ENCODE assay signal across 9 mouse cellular contexts in the genomic region with DNA sequence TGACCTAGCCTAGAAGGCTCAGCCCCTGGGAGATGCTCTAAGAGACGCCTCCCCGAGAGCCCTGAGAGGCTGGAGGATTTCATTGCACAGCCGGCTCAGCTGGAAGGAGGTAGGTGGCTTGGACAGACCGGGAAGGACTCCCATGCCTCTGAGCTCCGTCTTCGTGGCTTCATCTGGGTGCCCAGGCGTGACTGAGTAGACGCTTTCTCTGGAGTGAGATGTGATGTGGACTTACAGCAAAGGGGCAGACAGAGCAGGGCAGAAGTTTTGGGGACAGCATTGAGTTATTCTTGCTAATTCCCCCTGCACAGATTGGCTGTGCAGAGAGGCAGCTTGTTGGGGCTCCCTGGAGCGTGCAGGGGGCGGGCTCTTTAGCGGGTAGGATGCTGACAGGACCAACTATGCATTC. TPM values are rescaled to one million over a fixed set of nuclear protein-coding genes. Genes with fewer than 3 reads are reported as not detected.
DNase-seq lines count a peak whose midpoint lies in the region; ATAC-seq and TF ChIP-seq lines count a peak whose summit lies in the region.
"Had no signal": no experiment of that assay in that cellular context is flagged by ENCODE, and none has a peak within 500 bp of the region (broad histone marks: within the 10 kb centered on the region; RNA-seq: fewer than 3 reads in every experiment).

No protein-coding gene starts in this region.

- H3K9ac ChIP-seq in liver, adult 2 months (ENCODE audit: low read depth, low read length), result peak overlapping the region; percentile 49
- H3K9ac ChIP-seq in hindbrain, embryonic 11.5 days (ENCODE audit: low read depth, low read length), result 0 out of 2 replicates have a peak overlapping the region, but pooled peaks have one; percentile 16
- H3K9ac ChIP-seq in midbrain, embryonic 14.5 days (replicated peaks; ENCODE audit: low read length), result no peak overlapping the region; the same call in 1 of the 2 replicates

- TF ChIP-seq POLR2A in liver, adult 2 months (IDR thresholded peaks at IDR 0.05; ENCODE audit: extremely low read depth, insufficient read depth, low read length), result 0 out of 2 replicates have a peak, but pooled peaks have one; percentile 0
- TF ChIP-seq POLR2A in embryonic fibroblast, embryonic 13.5 days (IDR thresholded peaks at IDR 0.05; ENCODE audit: low read depth, low read length), result peak; percentile 37

- H3K4me2 ChIP-seq in hindbrain, embryonic 11.5 days (replicated peaks; ENCODE audit: low read depth, low read length), result no peak overlapping the region; the same call in 1 of the 2 replicates
- H3K4me2 ChIP-seq in midbrain, embryonic 14.5 days (ENCODE audit: low read length), result peak overlapping the region; percentile 39

- peaks cover 14% of the 10 kb centered on the region; the same call in 1 of the 2 replicates for H3K4me1 ChIP-seq in liver, adult 2 months (ENCODE audit: control insufficient read depth, insufficient read depth, low read length)
- peaks cover 26% of the 10 kb centered on the region for H3K4me1 ChIP-seq in embryonic fibroblast, embryonic 13.5 days (ENCODE audit: control insufficient read depth, insufficient read depth, low read length)
- peaks cover 4% of the 10 kb centered on the region for H3K4me1 ChIP-seq in hindbrain, embryonic 11.5 days (replicated peaks; ENCODE audit: control insufficient read depth, insufficient read depth, low read length)
- peaks cover 24% of the 10 kb centered on the region for H3K4me1 ChIP-seq in midbrain, embryonic 14.5 days (ENCODE audit: control insufficient read depth, insufficient read depth, low read length)

- H3K27me3 ChIP-seq in liver, adult 2 months (ENCODE audit: control insufficient read depth, insufficient read depth, low read length), result no peaks in the 10 kb centered on the region
- H3K27me3 ChIP-seq in hindbrain, embryonic 11.5 days (ENCODE audit: control insufficient read depth, insufficient read depth, low read length), result no peaks in the 10 kb centered on the region; the same call in 1 of the 2 replicates
- no peaks in the 10 kb centered on the region for H3K27me3 ChIP-seq in midbrain, embryonic 14.5 days (ENCODE audit: control insufficient read depth, insufficient read depth, low read length)

- no peaks in the 10 kb centered on the region for H3K9me3 ChIP-seq in hindbrain, embryonic 11.5 days (ENCODE audit: control insufficient read depth, low read length)
- H3K9me3 ChIP-seq in midbrain, embryonic 14.5 days (ENCODE audit: control insufficient read depth, low read length), result no peaks in the 10 kb centered on the region

- no peaks in the 10 kb centered on the region for H3K79me2 ChIP-seq in liver, adult 2 months (ENCODE audit: control insufficient read depth, insufficient read depth, low read length)

- no peak for ATAC-seq in hindbrain, embryonic 11.5 days (ENCODE audit: low FRiP score)
- no peak for ATAC-seq in midbrain, embryonic 14.5 days (ENCODE audit: low FRiP score, low TSS enrichment)
- ATAC-seq in megakaryocyte progenitor cell, adult 5-6 weeks (replicated peaks; ENCODE audit: poor library complexity), result no peak

- peak overlapping the region; percentile 82 for H3K27ac ChIP-seq in liver, adult 2 months (replicated peaks; ENCODE audit: insufficient read depth, low read depth, low read length)
- H3K27ac ChIP-seq in embryonic fibroblast, embryonic 13.5 days (ENCODE audit: insufficient read depth, low read length), result peak overlapping the region; percentile 47
- no peak overlapping the region for H3K27ac ChIP-seq in hindbrain, embryonic 11.5 days (ENCODE audit: low read depth, low read length)
- no peak overlapping the region; the same call in 1 of the 2 replicates for H3K27ac ChIP-seq in midbrain, embryonic 14.5 days (replicated peaks; ENCODE audit: low read depth, low read length)

- peak overlapping the region; percentile 54 for H3K4me3 ChIP-seq in liver, adult 2 months (ENCODE audit: insufficient read depth, low read depth, low read length)
- H3K4me3 ChIP-seq in embryonic fibroblast, embryonic 13.5 days (ENCODE audit: insufficient read depth, low read length), result peak overlapping the region; percentile 21
- no peak overlapping the region for H3K4me3 ChIP-seq in hindbrain, embryonic 11.5 days (ENCODE audit: low read depth, low read length)
- peak overlapping the region; percentile 11 for H3K4me3 ChIP-seq in midbrain, embryonic 14.5 days (replicated peaks; ENCODE audit: low read depth, low read length)

- TF ChIP-seq CTCF in liver, adult 2 months (IDR thresholded peaks at IDR 0.05; ENCODE audit: low read depth, low read length), result no peak
- TF ChIP-seq CTCF in embryonic fibroblast, embryonic 13.5 days (IDR thresholded peaks at IDR 0.05; ENCODE audit: borderline replicate concordance, insufficient read depth, low read length), result no peak

- H3K36me3 ChIP-seq in liver, adult 2 months (ENCODE audit: control insufficient read depth, insufficient read depth, low read length), result no peaks in the 10 kb centered on the region
- H3K36me3 ChIP-seq in hindbrain, embryonic 11.5 days (ENCODE audit: control insufficient read depth, insufficient read depth, low read length), result no peaks in the 10 kb centered on the region
- H3K36me3 ChIP-seq in midbrain, embryonic 14.5 days (ENCODE audit: control insufficient read depth, insufficient read depth, low read length), result no peaks in the 10 kb centered on the region

- no peak for DNase-seq in liver, adult 2 months (ENCODE audit: extremely low read depth, low read depth, low spot score)
- DNase-seq in liver, result no peak
- DNase-seq in hindbrain, embryonic 11.5 days (ENCODE audit: low spot score), result no peak
- peak; percentile 30 for DNase-seq in midbrain, embryonic 14.5 days
- DNase-seq in thymus, postnatal 0 days (ENCODE audit: low spot score), result no peak
- DNase-seq in layer of hippocampus, adult 8-10 months (ENCODE audit: low spot score in 2 of 2), result no peak

- 15% methylated on average over 11 of the region's 11 CpGs for WGBS in liver, adult 2 months
- 6% methylated on average over 11 of the region's 11 CpGs for WGBS in hindbrain, embryonic 11.5 days
- WGBS in midbrain, embryonic 14.5 days, result 5% methylated on average over 11 of the region's 11 CpGs

RNA-seq across cellular contexts. Expression of a gene that starts 0.5 kb away (rescaled TPM):
- total RNA-seq in liver, adult 2 months (2014; rRNA removed), result 6.6 and 9.9 TPM in 2 replicates
- polyA plus RNA-seq in liver, adult 2 months (2012; rRNA removed), result 8.1 and 9.2 TPM in 2 replicates
- 20.1 and 23.0 TPM in 2 replicates for polyA plus RNA-seq in embryonic fibroblast, embryonic 13.5 days (2011; ENCODE audit: insufficient read length, low read depth, missing spikeins)
- polyA plus RNA-seq in hindbrain, embryonic 11.5 days (2014; fragmentation: Nextera tagmentation; extraction: Ambion mirVana), result 1.1 and 2.5 TPM in 2 replicates
- 1.4 and 3.8 TPM in 2 replicates for polyA plus RNA-seq in midbrain, embryonic 14.5 days (2014; fragmentation: Nextera tagmentation; extraction: Ambion mirVana)
- not detected in 2 replicates for total RNA-seq in megakaryocyte progenitor cell, adult 5-6 weeks (2015)
- not detected in 2 replicates for total RNA-seq in megakaryocyte progenitor cell, adult 5-6 weeks (2017)
- polyA plus RNA-seq in thymus, postnatal 0 days (2015; fragmentation: Nextera tagmentation; extraction: Ambion mirVana), result 2.4 and 2.8 TPM in 2 replicates
- total RNA-seq in layer of hippocampus, adult 8-10 months (2022), result 1 to 10 TPM; 3.1 to 6.0 (median 3.6) TPM
- total RNA-seq: hematopoietic stem cell, adult 5-6 weeks had no signal

RNA-seq across cellular contexts. Expression of a gene that starts 9.6 kb away (rescaled TPM):
- 11.4 and 16.4 TPM in 2 replicates for total RNA-seq in liver, adult 2 months (2014; rRNA removed)
- 23.0 and 25.7 TPM in 2 replicates for polyA plus RNA-seq in liver, adult 2 months (2012; rRNA removed)
- 28.2 and 29.9 TPM in 2 replicates for polyA plus RNA-seq in embryonic fibroblast, embryonic 13.5 days (2011; ENCODE audit: insufficient read length, low read depth, missing spikeins)
- polyA plus RNA-seq in hindbrain, embryonic 11.5 days (2014; fragmentation: Nextera tagmentation; extraction: Ambion mirVana), result 21.0 and 21.1 TPM in 2 replicates
- polyA plus RNA-seq in midbrain, embryonic 14.5 days (2014; fragmentation: Nextera tagmentation; extraction: Ambion mirVana), result 24.9 and 27.5 TPM in 2 replicates
- total RNA-seq in megakaryocyte progenitor cell, adult 5-6 weeks (2015), result 17.6 and 19.2 TPM in 2 replicates
- 18.7 and 20.0 TPM in 2 replicates for total RNA-seq in megakaryocyte progenitor cell, adult 5-6 weeks (2017)
- 24.6 and 26.6 TPM in 2 replicates for polyA plus RNA-seq in thymus, postnatal 0 days (2015; fragmentation: Nextera tagmentation; extraction: Ambion mirVana)
- total RNA-seq in layer of hippocampus, adult 8-10 months (2022), result 10 to 100 TPM; 39.6 to 42.8 (median 41.1) TPM

RNA-seq across cellular contexts. Expression of a gene that starts 26.6 kb away (rescaled TPM):
- 20.2 and 23.9 TPM in 2 replicates for total RNA-seq in liver, adult 2 months (2014; rRNA removed)
- 136 and 216 TPM in 2 replicates for polyA plus RNA-seq in liver, adult 2 months (2012; rRNA removed)
- 116 and 144 TPM in 2 replicates for polyA plus RNA-seq in embryonic fibroblast, embryonic 13.5 days (2011; ENCODE audit: insufficient read length, low read depth, missing spikeins)
- polyA plus RNA-seq in hindbrain, embryonic 11.5 days (2014; fragmentation: Nextera tagmentation; extraction: Ambion mirVana), result 1.9 and 2.7 TPM in 2 replicates
- 1.8 and 5.5 TPM in 2 replicates for polyA plus RNA-seq in midbrain, embryonic 14.5 days (2014; fragmentation: Nextera tagmentation; extraction: Ambion mirVana)
- 92.3 and 118 TPM in 2 replicates for total RNA-seq in megakaryocyte progenitor cell, adult 5-6 weeks (2015)
- 51.7 and 56.3 TPM in 2 replicates for total RNA-seq in megakaryocyte progenitor cell, adult 5-6 weeks (2017)
- 100.0 and 116 TPM in 2 replicates for polyA plus RNA-seq in thymus, postnatal 0 days (2015; fragmentation: Nextera tagmentation; extraction: Ambion mirVana)
- total RNA-seq in layer of hippocampus, adult 8-10 months (2022), result 100 to 1,000 TPM in 1 of 4 experiments, 10 to 100 TPM in 3; 17.0 to 100 (median 50.4) TPM

RNA-seq across cellular contexts. Expression of a gene that starts 48.2 kb away (rescaled TPM):
- 3.0 and 3.6 TPM in 2 replicates for total RNA-seq in liver, adult 2 months (2014; rRNA removed)
- 8.1 and 8.3 TPM in 2 replicates for polyA plus RNA-seq in liver, adult 2 months (2012; rRNA removed)
- 2.7 and 3.5 TPM in 2 replicates for polyA plus RNA-seq in embryonic fibroblast, embryonic 13.5 days (2011; ENCODE audit: insufficient read length, low read depth, missing spikeins)
- polyA plus RNA-seq in hindbrain, embryonic 11.5 days (2014; fragmentation: Nextera tagmentation; extraction: Ambion mirVana), result 4.7 and 4.8 TPM in 2 replicates
- polyA plus RNA-seq in midbrain, embryonic 14.5 days (2014; fragmentation: Nextera tagmentation; extraction: Ambion mirVana), result 2.6 and 4.2 TPM in 2 replicates
- 0.89 and 1.2 TPM in 2 replicates for total RNA-seq in megakaryocyte progenitor cell, adult 5-6 weeks (2015)
- total RNA-seq in megakaryocyte progenitor cell, adult 5-6 weeks (2017), result 3.2 and 4.6 TPM in 2 replicates
- 16.0 and 17.1 TPM in 2 replicates for polyA plus RNA-seq in thymus, postnatal 0 days (2015; fragmentation: Nextera tagmentation; extraction: Ambion mirVana)
- total RNA-seq in layer of hippocampus, adult 8-10 months (2022), result 10 to 100 TPM; 14.9 to 22.3 (median 19.0) TPM

Comparison
In these comparisons a context has a peak if more than half of its experiments do, and no peak if none do; other contexts are left out.
1. H3K27ac ChIP-seq: peak in liver, adult 2 months (single experiment) and embryonic fibroblast, embryonic 13.5 days (single experiment); none in hindbrain, embryonic 11.5 days (single experiment) and midbrain, embryonic 14.5 days (single experiment).
2. RNA of a gene that starts 26.6 kb away (polyA plus RNA-seq): 136 to 216 TPM in liver, adult 2 months, 116 to 144 TPM in embryonic fibroblast, embryonic 13.5 days and 100.0 to 116 TPM in thymus, postnatal 0 days; 1.8 to 5.5 TPM in midbrain, embryonic 14.5 days and 1.9 to 2.7 TPM in hindbrain, embryonic 11.5 days; every median in the first group is over 10 times any median in the second.